ENCODE assay signal across 9 mouse cellular contexts in the genomic region with DNA sequence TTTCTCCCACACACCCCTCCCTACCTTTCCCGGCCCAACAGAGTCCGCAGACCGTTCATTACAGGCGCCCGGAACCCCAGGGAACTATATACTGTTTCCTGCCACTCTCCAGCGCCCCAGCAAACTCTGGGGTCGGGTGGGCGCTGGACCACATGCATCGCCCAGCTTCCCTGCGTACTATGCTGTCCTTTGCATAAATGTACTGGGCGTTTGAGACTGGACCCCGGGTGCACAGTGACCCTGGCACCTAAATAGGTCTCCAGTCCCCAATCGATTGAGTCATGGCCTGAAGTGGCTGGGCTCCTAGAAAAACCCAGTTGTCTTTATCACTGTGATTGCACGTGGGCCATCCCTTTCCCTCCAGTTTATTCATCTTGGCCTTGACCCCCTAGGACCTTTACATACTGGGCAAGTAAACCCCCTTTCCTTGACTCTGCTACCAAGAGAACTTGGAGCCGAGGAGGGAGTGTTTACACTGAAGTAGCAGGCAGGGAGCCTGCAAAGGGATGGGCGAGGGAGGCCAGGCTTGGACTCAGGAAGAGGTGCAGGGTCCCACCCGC. TPM values are rescaled to one million over a fixed set of nuclear protein-coding genes. Genes with fewer than 3 reads are reported as not detected.
A peak's percentile ranks its signal among the peaks of the same experiment; 100 is the strongest.
DNase-seq lines count a peak whose midpoint lies in the region; ATAC-seq and TF ChIP-seq lines count a peak whose summit lies in the region.
"Had no signal": no experiment of that assay in that cellular context is flagged by ENCODE, and none has a peak within 500 bp of the region (broad histone marks: within the 10 kb centered on the region; RNA-seq: fewer than 3 reads in every experiment).

No protein-coding gene starts in this region.

- H3K27me3 ChIP-seq in lung, postnatal 0 days (replicated peaks; ENCODE audit: insufficient read depth, low read length), result peaks cover 45% of the 10 kb centered on the region
- peaks cover 99% of the 10 kb centered on the region for H3K27me3 ChIP-seq in hindbrain, embryonic 10.5 days (ENCODE audit: insufficient read depth, poor library complexity, severe bottlenecking)
- H3K27me3 ChIP-seq in liver, embryonic 15.5 days, result peaks cover 93% of the 10 kb centered on the region

- no peak for TF ChIP-seq EP300 in lung, postnatal 0 days (IDR thresholded peaks at IDR 0.05)

- no peak for TF ChIP-seq CTCF in lung, postnatal 0 days (IDR thresholded peaks at IDR 0.05)
- TF ChIP-seq CTCF in lung, adult 2 months (IDR thresholded peaks at IDR 0.05; ENCODE audit: insufficient read depth, low read length), result no peak

- no peak for ATAC-seq in lung, postnatal 0 days
- ATAC-seq in liver, embryonic 15.5 days (ENCODE audit: insufficient read depth), result no peak

- no peaks in the 10 kb centered on the region for H3K9me3 ChIP-seq in lung, postnatal 0 days (ENCODE audit: low read length)
- H3K9me3 ChIP-seq in hindbrain, embryonic 10.5 days, result no peaks in the 10 kb centered on the region
- no peaks in the 10 kb centered on the region for H3K9me3 ChIP-seq in liver, embryonic 15.5 days (replicated peaks)

- no peak for TF ChIP-seq POLR2A in lung, adult 2 months (IDR thresholded peaks at IDR 0.05; ENCODE audit: borderline replicate concordance, extremely low read depth, low read depth, low read length)

- H3K4me2 ChIP-seq in lung, postnatal 0 days (replicated peaks; ENCODE audit: low read depth, low read length), result peak overlapping the region; percentile 46
- peak overlapping the region; percentile 29; the same call in 1 of the 2 replicates for H3K4me2 ChIP-seq in liver, embryonic 15.5 days

- WGBS in lung, postnatal 0 days, result 4% methylated on average over 17 of the region's 17 CpGs
- 3% methylated on average over 17 of the region's 17 CpGs for WGBS in lung, adult 2 months
- 2% methylated on average over 17 of the region's 17 CpGs for WGBS in hindbrain, embryonic 10.5 days
- WGBS in liver, embryonic 15.5 days (ENCODE audit: insufficient replicate concordance), result 5% methylated on average over 17 of the region's 17 CpGs

- no peak overlapping the region for H3K27ac ChIP-seq in lung, postnatal 0 days (ENCODE audit: low read length)
- H3K27ac ChIP-seq in hindbrain, embryonic 10.5 days, result peak overlapping the region; percentile 69
- no peak overlapping the region for H3K27ac ChIP-seq in liver, embryonic 15.5 days (replicated peaks)

- no peaks in the 10 kb centered on the region for H3K4me1 ChIP-seq in lung, postnatal 0 days (ENCODE audit: insufficient read depth, low read depth, low read length)
- no peaks in the 10 kb centered on the region for H3K4me1 ChIP-seq in lung, adult 2 months (ENCODE audit: control insufficient read depth, insufficient read depth, low read length)
- H3K4me1 ChIP-seq in hindbrain, embryonic 10.5 days (replicated peaks), result peaks cover 29% of the 10 kb centered on the region
- no peaks in the 10 kb centered on the region for H3K4me1 ChIP-seq in liver, embryonic 15.5 days (replicated peaks)

- peak overlapping the region; percentile 10; the same call in 1 of the 2 replicates for H3K4me3 ChIP-seq in lung, postnatal 0 days (ENCODE audit: low read depth, low read length)
- H3K4me3 ChIP-seq in lung, adult 2 months (replicated peaks; ENCODE audit: extremely low read depth, low read depth, low read length), result no peak overlapping the region
- H3K4me3 ChIP-seq in hindbrain, embryonic 10.5 days, result peak overlapping the region; percentile 51
- H3K4me3 ChIP-seq in liver, embryonic 15.5 days (replicated peaks), result no peak overlapping the region
- H3K4me3 ChIP-seq: erythroblast, embryonic 14.5 days had no signal

- no peak for DNase-seq in lung, postnatal 0 days (ENCODE audit: low spot score)
- no peak for DNase-seq in lung, adult 2 months
- DNase-seq in hindbrain, embryonic 10.5 days (ENCODE audit: low spot score), result peak; percentile 20
- no peak for DNase-seq in adrenal gland, postnatal 36 days
- DNase-seq in adipocyte (ENCODE audit: low spot score), result no peak
- DNase-seq in gastrocnemius, postnatal 14 days, result no peak
- DNase-seq: kidney, adult 9 months had no signal

- no peak overlapping the region for H3K9ac ChIP-seq in lung, postnatal 0 days (replicated peaks; ENCODE audit: low read depth)
- H3K9ac ChIP-seq in liver, embryonic 15.5 days, result no peak overlapping the region

- intact Hi-C loops in gastrocnemius, postnatal 14 days (cut with DNase I; ENCODE audit: low total_unique reads), result no loop called here

- H3K36me3 ChIP-seq in lung, postnatal 0 days (ENCODE audit: insufficient read depth, low read length), result no peaks in the 10 kb centered on the region
- no peaks in the 10 kb centered on the region for H3K36me3 ChIP-seq in hindbrain, embryonic 10.5 days
- H3K36me3 ChIP-seq in liver, embryonic 15.5 days (replicated peaks), result no peaks in the 10 kb centered on the region

RNA-seq across cellular contexts. Expression of a gene that starts 1.5 kb away (rescaled TPM):
- not detected in 2 replicates for polyA plus RNA-seq in lung, postnatal 0 days (2015; fragmentation: Nextera tagmentation; extraction: Ambion mirVana)
- 0.10 and 0.12 TPM in 2 replicates for polyA plus RNA-seq in lung, adult 2 months (2012; rRNA removed)
- polyA plus RNA-seq in hindbrain, embryonic 10.5 days (2016; fragmentation: Nextera tagmentation; extraction: Ambion mirVana), result 0.54 and 1.8 TPM in 2 replicates
- polyA plus RNA-seq in liver, embryonic 15.5 days (2015; fragmentation: Nextera tagmentation; extraction: Ambion mirVana), result not detected in 2 replicates
- total RNA-seq in adrenal gland, postnatal 36 days (2021), result not detected
- total RNA-seq in gastrocnemius, postnatal 14 days (2021), result not detected
- polyA plus RNA-seq: erythroblast, embryonic 14.5 days had no signal

Comparison
In these comparisons a context has a peak if more than half of its experiments do, and no peak if none do; other contexts are left out.
1. H3K4me3 ChIP-seq: peak in lung, postnatal 0 days (single experiment) and hindbrain, embryonic 10.5 days (single experiment); none in lung, adult 2 months (single experiment) and liver, embryonic 15.5 days (single experiment).